Mouse (Mus musculus) heart, adult 2 months (tissue): ENCODE results near the gene Borcs5. TPM values are rescaled to one million over a fixed set of nuclear protein-coding genes. Genes with fewer than 3 reads are reported as not detected.

Experiments used
- DNase-seq, 2 experiments: peaks; one replicate each; pipeline ENCODE4 v3.0.0; 2021
- H3K27ac ChIP-seq: fragments of 200-600 bp; 2 replicates; pipeline ENCODE4 v1.8.1; 2022
- H3K27me3 ChIP-seq: fragments of 200-500 bp; 2 replicates; pipeline ENCODE4 v1.6.1; 2012; ENCODE audit warnings: mild to moderate bottlenecking, low read length, inconsistent platforms, mixed read lengths; ENCODE audit not compliant: control insufficient read depth, insufficient read depth
- H3K36me3 ChIP-seq: fragments of 200-500 bp; 2 replicates; pipeline ENCODE4 v1.6.1; 2012; ENCODE audit warnings: low read length, inconsistent platforms; ENCODE audit not compliant: control insufficient read depth, insufficient read depth
- H3K4me1 ChIP-seq: fragments of 200-500 bp; 2 replicates; pipeline ENCODE4 v1.6.1; 2011; ENCODE audit warnings: low read length; ENCODE audit not compliant: control insufficient read depth, insufficient read depth
- H3K4me3 ChIP-seq: fragments of 200-600 bp; 2 replicates; pipeline ENCODE4 v1.8.1; 2022
- H3K79me2 ChIP-seq: fragments of 200-500 bp; replicated peaks from 2 replicates; pipeline ENCODE4 v1.6.1; 2012; ENCODE audit warnings: mild to moderate bottlenecking, inconsistent platforms, low read length, moderate library complexity, mixed read lengths; ENCODE audit not compliant: control insufficient read depth, insufficient read depth
- H3K9ac ChIP-seq: fragments of 200-500 bp; 2 replicates; pipeline ENCODE4 v1.6.1; 2012; ENCODE audit warnings: low read depth, mild to moderate bottlenecking, control low read depth, inconsistent platforms, low read length, mixed read lengths
- CTCF ChIP-seq: fragments of 200-600 bp; IDR thresholded peaks from 2 replicates; pipeline ENCODE4 v1.8.1; 2022; ENCODE audit warnings: antibody characterized with exemption, mild to moderate bottlenecking, moderate library complexity
- EP300 ChIP-seq: fragments of 200-500 bp; IDR thresholded peaks from 2 replicates; pipeline ENCODE4 v1.6.1; 2011; ENCODE audit warnings: low read depth, low read length, control low read depth; ENCODE audit not compliant: insufficient read depth
- POLR2A ChIP-seq: fragments of 200-500 bp; IDR thresholded peaks from 2 replicates; pipeline ENCODE4 v1.6.1; 2011; ENCODE audit warnings: mild to moderate bottlenecking, low read depth, low read length, control low read depth; ENCODE audit not compliant: insufficient read depth
- WGBS: fragments of 180-500 bp; shearing (Covaris S2); methylation state at CpG from one replicate; pipeline ENCODE4 v1.1.7; 2018; 5-methylcytosine and 5-hydroxymethylcytosine counted together
- intact Hi-C: fragments of 180-260 bp; cut with DNase I; formaldehyde crosslinking; loops from one replicate; pipeline ENCODE4 v1.15.1; 2025
- polyA plus RNA-seq: library from polyadenylated mRNA; depleted of rRNA; stranded (reverse); fragments of >200 nt; gene quantifications from 2 replicates; pipeline ENCODE4 v1.2.3, GENCODE M21; 2012
- total RNA-seq, 2 experiments: library from RNA; stranded (reverse); gene quantifications; 2 replicates each; pipeline ENCODE4 v1.2.3; 2021

Borcs5 gene
- total and polyA plus RNA-seq, 3 experiments: 9.9 to 11.5 (median 10.5) TPM

- H3K4me3 ChIP-seq: no peak overlapping the region
These were observed 20.0 kb downstream of the Borcs5 start for GRCm38 (mm10) chr6:134659108-134659958.

DNA sequence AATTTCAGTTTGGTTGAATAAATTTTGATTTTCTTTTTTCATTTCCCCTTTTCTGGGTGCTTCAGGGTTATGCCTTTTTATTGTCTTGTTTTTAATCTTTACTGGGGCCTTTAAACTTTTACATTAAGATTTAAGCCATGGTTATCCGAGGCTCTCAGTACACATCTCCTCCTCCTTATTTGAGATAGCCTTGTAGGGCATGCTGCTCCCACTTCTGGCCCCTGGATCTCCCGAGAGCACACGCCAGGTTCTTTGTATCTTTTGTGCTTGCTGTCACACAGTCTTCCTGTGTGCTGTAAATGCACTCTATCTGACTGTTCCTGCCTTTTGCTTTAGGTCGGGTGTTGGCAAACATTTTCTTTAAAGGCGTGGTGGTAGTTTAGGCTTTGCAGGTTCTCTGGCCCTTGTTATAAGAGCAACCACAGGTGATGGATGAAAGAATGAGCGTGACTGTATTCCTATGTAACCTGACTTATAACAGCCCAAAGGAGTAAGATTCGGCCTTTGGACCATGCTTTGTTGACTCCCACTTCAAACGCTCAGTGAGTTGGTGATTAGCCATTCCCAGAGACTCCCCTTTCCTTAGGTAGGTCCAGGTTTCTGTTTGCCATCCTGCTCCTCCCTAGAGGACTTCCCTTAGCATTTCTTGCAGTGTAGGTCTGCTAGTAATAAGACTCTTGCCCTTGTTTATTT is 21.6 kb downstream of the Borcs5 start:
- Histone ChIP-seq H3K36me3 (no peaks in the 10 kb centered on the region), H3K9ac (no peak overlapping the region), H3K4me1 (no peaks in the 10 kb centered on the region; the same call in 1 of the 2 replicates), H3K4me3 (no peak overlapping the region), H3K79me2 (0 out of 2 replicates have a peak, but pooled peaks cover 1% of the 10 kb centered on the region), H3K27ac (no peak overlapping the region), H3K27me3 (no peaks in the 10 kb centered on the region)
- DNase-seq: no peak
- 74% methylated on average over 8 of the region's 8 CpGs for WGBS
- no peak for TF ChIP-seq CTCF
- no peak for TF ChIP-seq EP300
- intact Hi-C loops: loop anchor here (5.0 kb wide), 1 partner anchor 201 kb away; no protein-coding TSS in a partner anchor

More at GRCm38 (mm10) chr6:134659108-134659958, 20.0 kb downstream of the Borcs5 start:
- Histone ChIP-seq H3K27me3 (no peaks in the 10 kb centered on the region), H3K79me2 (no peaks in the 10 kb centered on the region), H3K36me3 (no peaks in the 10 kb centered on the region), H3K9ac (no peak overlapping the region), H3K4me1 (no peaks in the 10 kb centered on the region), H3K27ac (no peak overlapping the region)
- intact Hi-C loops: loop anchor here (1.0 to 5.0 kb wide), 3 partner anchors 135 to 353 kb away; partner anchors contain the start of gene Ddx47
- peak; percentile 37 to 55 for DNase-seq
- no peak for TF ChIP-seq POLR2A
- peak; percentile 75; the same call in 1 of the 2 replicates for TF ChIP-seq EP300
- TF ChIP-seq CTCF: peak; percentile 93
- WGBS: 15% methylated on average over 9 of the region's 9 CpGs

DNA sequence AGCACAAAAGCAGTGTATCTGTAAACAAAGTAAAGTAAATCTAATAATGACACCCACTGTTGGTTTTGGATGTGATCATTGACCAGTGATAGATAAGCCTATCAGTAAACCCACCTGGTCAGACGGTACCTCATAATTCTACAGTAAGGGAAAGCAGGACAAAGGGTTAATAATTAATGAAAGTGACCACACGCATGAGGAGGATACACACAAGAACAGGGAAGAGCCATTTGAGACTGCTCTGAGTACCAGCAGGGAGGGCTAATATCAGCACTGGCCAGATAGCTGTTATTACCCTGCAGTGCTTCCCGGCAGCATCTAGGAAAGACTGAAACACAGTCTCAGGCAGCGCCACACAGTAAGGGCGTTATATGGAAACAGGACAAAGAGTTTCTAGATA is 25.3 kb downstream of the Borcs5 start:
- TF ChIP-seq POLR2A (no peak), EP300 (no peak), CTCF (no peak)
- Histone ChIP-seq H3K79me2 (0 out of 2 replicates have a peak, but pooled peaks cover 1% of the 10 kb centered on the region), H3K27me3 (no peaks in the 10 kb centered on the region), H3K36me3 (no peaks in the 10 kb centered on the region), H3K9ac (no peak overlapping the region), H3K27ac (no peak overlapping the region), H3K4me3 (no peak overlapping the region), H3K4me1 (peaks cover 2% of the 10 kb centered on the region; the same call in 1 of the 2 replicates)
- WGBS: 71% methylated on average over 5 of the region's 5 CpGs
- intact Hi-C loops: loop anchor here (5.0 kb wide), 1 partner anchor 198 kb away; no protein-coding TSS in a partner anchor
- DNase-seq: no peak

DNA sequence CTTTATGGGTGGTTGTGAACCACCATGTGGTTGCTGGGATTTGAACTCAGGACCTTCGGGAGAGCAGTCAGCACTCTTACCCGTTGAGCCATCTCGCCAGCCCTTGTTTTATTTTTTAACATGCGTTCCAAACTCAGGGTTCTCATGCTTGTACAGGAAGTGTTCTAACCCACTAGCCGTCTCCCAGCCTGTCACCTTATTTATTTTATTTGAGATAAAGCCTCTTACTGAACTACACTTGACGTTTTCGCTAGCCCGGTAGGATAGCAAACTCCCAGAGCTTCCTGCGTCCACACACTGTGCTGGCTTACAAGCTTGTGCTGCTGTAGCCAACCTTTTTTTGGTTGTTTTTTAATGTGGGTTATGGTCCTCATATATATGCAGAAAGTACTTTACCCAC is 26.5 kb downstream of the Borcs5 start:
- Histone ChIP-seq H3K27me3 (no peaks in the 10 kb centered on the region), H3K79me2 (peaks cover 1% of the 10 kb centered on the region; the same call in 1 of the 2 replicates), H3K36me3 (no peaks in the 10 kb centered on the region), H3K4me3 (no peak overlapping the region), H3K4me1 (peaks cover 4% of the 10 kb centered on the region), H3K9ac (no peak overlapping the region), H3K27ac (no peak overlapping the region)
- intact Hi-C loops: no loop called here
- no peak for TF ChIP-seq EP300
- no peak for TF ChIP-seq CTCF
- no peak for TF ChIP-seq POLR2A
- DNase-seq: no peak
- WGBS: 65% methylated on average over 9 of the region's 9 CpGs

- Histone ChIP-seq H3K4me1 (peaks cover 7% of the 10 kb centered on the region), H3K9ac (no peak overlapping the region), H3K27ac (no peak overlapping the region), H3K4me3 (no peak overlapping the region), H3K79me2 (peaks cover 1% of the 10 kb centered on the region), H3K27me3 (no peaks in the 10 kb centered on the region), H3K36me3 (no peaks in the 10 kb centered on the region; the same call in 1 of the 2 replicates)
- 76% methylated on average over 2 of the region's 2 CpGs for WGBS
- intact Hi-C loops: no loop called here
- DNase-seq: no peak
- TF ChIP-seq CTCF (no peak), POLR2A (no peak), EP300 (no peak)
These were observed 29.2 kb downstream of the Borcs5 start for GRCm38 (mm10) chr6:134668519-134668918.
